Mouse (Mus musculus) MEL (cell line): Measurements from ENCODE around the gene Tbc1d10c. TPM values are rescaled to one million over a fixed set of nuclear protein-coding genes. Genes with fewer than 3 reads are reported as not detected.

Source experiments
- DNase-seq: peaks from one replicate; pipeline ENCODE4 v3.0.0; 2011; ENCODE audit warnings: low read depth, low spot score
- H3K27ac ChIP-seq: 2 replicates; pipeline ENCODE4 v1.5.1; 2012; ENCODE audit warnings: low read depth, mild to moderate bottlenecking, control low read depth, low read length, moderate library complexity; ENCODE audit not compliant: control insufficient read depth
- H3K27me3 ChIP-seq, 2 experiments: fragments of 150-350 bp in 1 of 2; sonication (generic) in 1 of 2; 2 replicates each; pipeline ENCODE4 v1.6.1; 2012; ENCODE audit warnings: low read length in 2 of 2, mild to moderate bottlenecking in 2 of 2, improper control_type of control experiment in 1 of 2, moderate library complexity in 1 of 2; ENCODE audit not compliant: insufficient read depth in 2 of 2, control insufficient read depth in 1 of 2
- H3K36me3 ChIP-seq, 2 experiments: 2 replicates each; pipeline ENCODE4 v1.6.1; 2012 to 2014; ENCODE audit warnings: low read length in 2 of 2, improper control_type of control experiment in 1 of 2, inconsistent platforms in 1 of 2, mild to moderate bottlenecking in 1 of 2; ENCODE audit not compliant: insufficient read depth in 2 of 2, control insufficient read depth in 1 of 2
- H3K4me1 ChIP-seq, 2 experiments: fragments of 150-350 bp in 1 of 2; sonication (generic) in 1 of 2; 2 replicates each; pipeline ENCODE4 v1.6.1; 2012; ENCODE audit warnings: low read length in 2 of 2, improper control_type of control experiment in 1 of 2, mild to moderate bottlenecking in 1 of 2; ENCODE audit not compliant: insufficient read depth in 2 of 2, control insufficient read depth in 1 of 2
- H3K4me3 ChIP-seq, 2 experiments: fragments of 150-350 bp in 1 of 2; sonication (generic) in 1 of 2; 2 replicates each; pipeline ENCODE4 v1.5.1; 2012; ENCODE audit warnings: low read depth in 2 of 2, low read length in 2 of 2, mild to moderate bottlenecking in 2 of 2, moderate library complexity in 2 of 2, control low read depth in 1 of 2, improper control_type of control experiment in 1 of 2; ENCODE audit not compliant: control insufficient read depth in 1 of 2, insufficient read depth in 1 of 2
- H3K79me2 ChIP-seq: 2 replicates; pipeline ENCODE4 v1.6.1; 2012; ENCODE audit warnings: mild to moderate bottlenecking, low read length, moderate library complexity; ENCODE audit not compliant: control insufficient read depth, poor library complexity, insufficient read depth
- H3K9ac ChIP-seq: 2 replicates; pipeline ENCODE4 v1.6.1; 2012; ENCODE audit warnings: low read depth, mild to moderate bottlenecking, control low read depth, low read length, moderate library complexity; ENCODE audit not compliant: control insufficient read depth, poor library complexity, severe bottlenecking
- H3K9me3 ChIP-seq: fragments of 150-350 bp; sonication (generic); replicated peaks from 2 replicates; pipeline ENCODE4 v1.6.1; 2012; ENCODE audit warnings: mild to moderate bottlenecking, low read length, improper control_type of control experiment, moderate library complexity; ENCODE audit not compliant: insufficient read depth
- CHD2 ChIP-seq: IDR thresholded peaks from 2 replicates; pipeline ENCODE4 v1.6.1; 2011; ENCODE audit warnings: low read length, improper control_type of control experiment
- CTCF ChIP-seq, 3 experiments: IDR thresholded peaks in 2 of 3; conservative IDR thresholded peaks in 1 of 3; 2 replicates each; pipeline ENCODE4 v1.5.1; 2011 to 2012; ENCODE audit warnings: low read length in 3 of 3, low read depth in 2 of 3, mild to moderate bottlenecking in 2 of 3, improper control_type of control experiment in 1 of 3, inconsistent platforms in 1 of 3, mixed read lengths in 1 of 3, moderate library complexity in 1 of 3; ENCODE audit not compliant: control insufficient read depth in 1 of 3, insufficient read depth in 1 of 3, poor library complexity in 1 of 3, severe bottlenecking in 1 of 3
- ELF1 ChIP-seq: IDR thresholded peaks from 2 replicates; pipeline ENCODE4 v1.6.1; 2014; ENCODE audit warnings: low read depth, mild to moderate bottlenecking, inconsistent platforms, low read length, improper control_type of control experiment, moderate library complexity
- GABPA ChIP-seq: IDR thresholded peaks from 2 replicates; pipeline ENCODE4 v1.6.1; 2012; ENCODE audit warnings: low read depth, mild to moderate bottlenecking, inconsistent platforms, low read length, improper control_type of control experiment, moderate library complexity
- JUND ChIP-seq: IDR thresholded peaks from 2 replicates; pipeline ENCODE4 v1.6.1; 2011; ENCODE audit warnings: low read depth, mild to moderate bottlenecking, improper control_type of control experiment, low read length
- KAT2A ChIP-seq: conservative IDR thresholded peaks from 2 replicates; pipeline ENCODE4 v1.6.1; 2012; ENCODE audit warnings: low read depth, low read length, improper control_type of control experiment, inconsistent platforms
- MAZ ChIP-seq: IDR thresholded peaks from 2 replicates; pipeline ENCODE4 v1.6.1; 2012; ENCODE audit warnings: low read depth, mild to moderate bottlenecking, inconsistent platforms, low read length, improper control_type of control experiment
- MXI1 ChIP-seq: IDR thresholded peaks from 2 replicates; pipeline ENCODE4 v1.6.1; 2011; ENCODE audit warnings: mild to moderate bottlenecking, low read depth, low read length, improper control_type of control experiment
- MYB ChIP-seq: IDR thresholded peaks from 2 replicates; pipeline ENCODE4 v1.6.1; 2011; ENCODE audit warnings: mild to moderate bottlenecking, low read depth, low read length, improper control_type of control experiment
- MYC ChIP-seq: IDR thresholded peaks from 2 replicates; pipeline ENCODE4 v1.6.1; 2011; ENCODE audit warnings: low read depth, mild to moderate bottlenecking, low read length, improper control_type of control experiment, moderate library complexity
- NRF1 ChIP-seq: IDR thresholded peaks from 2 replicates; pipeline ENCODE4 v1.6.1; 2014; ENCODE audit warnings: low read depth, mild to moderate bottlenecking, inconsistent platforms, low read length, improper control_type of control experiment, moderate library complexity; ENCODE audit not compliant: poor library complexity, insufficient read depth, severe bottlenecking
- ZKSCAN1 ChIP-seq: IDR thresholded peaks from 2 replicates; pipeline ENCODE4 v1.6.1; 2012; ENCODE audit warnings: low read depth, mild to moderate bottlenecking, inconsistent platforms, low read length, improper control_type of control experiment, moderate library complexity
- ZMIZ1 ChIP-seq: IDR thresholded peaks from 2 replicates; pipeline ENCODE4 v1.6.1; 2012; ENCODE audit warnings: low read depth, mild to moderate bottlenecking, inconsistent platforms, low read length, improper control_type of control experiment, moderate library complexity
- polyA plus RNA-seq, 2 experiments: library from polyadenylated mRNA; stranded (reverse) in 1 of 2; unstranded in 1 of 2; fragments of >175 nt in 1 of 2; fragments of >200 nt in 1 of 2; gene quantifications; 2 replicates each; pipeline versions ENCODE4 v1.2.1 to v1.2.4; 2012; ENCODE audit warnings: low replicate concordance in 2 of 2, low read depth in 1 of 2; ENCODE audit not compliant: insufficient read length in 2 of 2, insufficient read depth in 1 of 2, missing spikeins in 1 of 2
- total RNA-seq: library from RNA; depleted of rRNA; stranded (reverse); fragments of 300-350 nt; gene quantifications from 2 replicates; pipeline ENCODE4 v1.2.3, GENCODE M21; 2012

Tbc1d10c gene
- total and polyA plus RNA-seq, 3 experiments, result 14.0 to 15.5 TPM; not detected in 1

DNA sequence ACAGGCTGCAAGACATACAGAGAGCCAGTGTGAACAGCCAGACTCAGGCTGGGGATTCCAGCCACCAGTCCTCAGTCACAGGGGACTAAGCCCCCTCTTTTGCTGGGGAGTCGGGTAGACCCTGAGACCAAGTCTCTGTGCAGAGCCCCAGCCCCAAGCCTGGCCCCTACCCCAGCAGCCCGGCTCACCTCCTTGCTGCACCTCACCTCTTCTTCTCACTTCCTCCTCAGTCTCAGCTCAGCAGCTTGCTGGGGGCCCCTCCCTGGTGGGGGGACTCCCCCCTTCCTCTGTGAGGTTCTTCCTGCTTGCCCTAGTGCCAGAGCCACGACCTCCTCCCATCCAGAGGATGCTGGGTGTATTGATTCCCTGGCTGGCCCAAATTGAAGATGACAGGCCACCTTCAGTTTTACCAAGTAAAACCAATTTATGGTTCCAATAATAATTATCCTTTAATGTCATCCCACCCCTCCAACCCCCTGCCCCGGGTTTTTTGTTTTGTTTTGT, at the start of gene Tbc1d10c (continued):
- TF ChIP-seq JUND (no peak), CHD2 (no peak), ZKSCAN1 (no peak)

DNA sequence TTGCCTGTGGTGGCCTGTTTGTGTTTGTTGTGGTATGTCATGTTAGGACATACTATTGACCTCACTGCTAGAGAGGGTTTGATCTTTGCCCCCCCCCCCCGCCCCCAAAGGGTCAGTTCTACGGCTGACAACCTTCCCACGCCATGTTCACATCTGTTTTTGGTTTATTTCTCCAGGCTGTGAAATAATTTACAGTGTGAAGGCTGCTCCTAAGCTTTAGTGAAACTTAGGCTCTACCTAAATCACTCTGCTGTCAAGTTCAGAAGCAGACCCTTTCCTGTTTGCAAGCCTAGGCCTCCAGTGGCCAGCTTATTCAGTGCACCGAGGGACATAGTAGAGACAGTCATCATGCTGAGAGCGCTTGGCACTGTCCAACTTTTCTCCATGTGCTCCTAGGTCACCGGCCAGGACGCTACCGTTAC, 49.2 kb upstream of the Tbc1d10c start:
- no peak overlapping the region for H3K4me3 ChIP-seq
- 0 out of 4 replicates have a peak, but pooled peaks cover 0 to 2% of the 10 kb centered on the region in 2 experiments for H3K27me3 ChIP-seq
- no peak overlapping the region for H3K27ac ChIP-seq
- H3K9ac ChIP-seq, result no peak overlapping the region
- H3K4me1 ChIP-seq, result peaks cover 0 to 3% of the 10 kb centered on the region in 2 experiments; a peak in 2 of 4 replicates
- no peak for DNase-seq
- peaks cover 0 to 3% of the 10 kb centered on the region in 2 experiments; a peak in 1 of 4 replicates for H3K36me3 ChIP-seq
- TF ChIP-seq NRF1 (no peak), GABPA (no peak), MXI1 (no peak), KAT2A (no peak), CTCF (IDR thresholded peaks at IDR 0.05 in 2 of 3, conservative IDR thresholded peaks at IDR 0.05 in 1 of 3; ENCODE audit: control insufficient read depth in 1 of 3, insufficient read depth in 1 of 3, low read depth in 2 of 3, low read length in 3 of 3, poor library complexity in 1 of 3, severe bottlenecking in 1 of 3) (no peak), MYB (no peak), ELF1 (no peak)
- TF ChIP-seq, all 39 proteins: peak for 0
- Histone ChIP-seq H3K9me3 (no peaks in the 10 kb centered on the region), H3K79me2 (no peaks in the 10 kb centered on the region)

DNA sequence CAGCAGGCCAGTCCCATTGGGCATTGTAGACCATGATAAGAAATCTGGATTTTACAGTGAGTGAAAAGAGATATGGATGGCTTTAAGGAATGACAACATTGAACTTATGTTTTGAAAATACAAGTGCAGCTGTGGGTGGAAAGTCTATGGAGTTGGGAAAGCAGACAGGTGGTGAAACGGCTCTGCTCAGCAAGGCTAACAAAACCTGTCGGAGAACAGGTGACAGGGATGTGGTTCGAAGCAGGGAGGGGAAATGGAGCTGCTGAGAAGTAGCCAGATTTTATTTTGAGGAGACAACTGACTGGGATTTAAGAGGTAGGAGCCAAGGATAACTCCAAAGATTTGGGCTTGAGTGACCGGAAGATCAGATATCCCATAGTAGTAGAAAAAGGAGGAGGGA, 43.5 kb upstream of the Tbc1d10c start:
- TF ChIP-seq MAZ (no peak), ZMIZ1 (no peak), MYC (no peak)
- no peaks in the 10 kb centered on the region for H3K9me3 ChIP-seq
- H3K4me1 ChIP-seq, result peaks cover 2 to 20% of the 10 kb centered on the region in 2 experiments; a peak in 3 of 4 replicates
- H3K4me3 ChIP-seq, result no peak overlapping the region
- H3K27ac ChIP-seq, result no peak overlapping the region
- no peak overlapping the region for H3K9ac ChIP-seq
- 0 out of 4 replicates have a peak, but pooled peaks cover 0 to 2% of the 10 kb centered on the region in 2 experiments for H3K27me3 ChIP-seq
- DNase-seq, result no peak
- peaks cover 0 to 11% of the 10 kb centered on the region in 2 experiments; a peak in 2 of 4 replicates for H3K36me3 ChIP-seq
- peaks cover 2% of the 10 kb centered on the region; the same call in 1 of the 2 replicates for H3K79me2 ChIP-seq
